Mouse (Mus musculus): ENCODE measurements around the gene Tmco4. TPM values are rescaled to one million over a fixed set of nuclear protein-coding genes. Genes with fewer than 3 reads are reported as not detected.

Tmco4 gene
- polyA plus RNA-seq, 1 experiment from 2014 or later = 5.4 TPM

Other genes with a start within 250 kb of the Tmco4 start
- 0.15 and 0.41 TPM in 2 replicates for gene Pla2g2c, start 248.1 kb upstream of the Tmco4 start, polyA plus RNA-seq (2016; fragmentation: Nextera tagmentation; extraction: Ambion mirVana)
- 0.95 and 1.3 TPM in 2 replicates for gene Ubxn10, start 235.7 kb upstream of the Tmco4 start, polyA plus RNA-seq (2016; fragmentation: Nextera tagmentation; extraction: Ambion mirVana)
- gene Pla2g2f, start 215.3 kb upstream of the Tmco4 start, polyA plus RNA-seq (2016; fragmentation: Nextera tagmentation; extraction: Ambion mirVana) = not detected in 2 replicates
- not detected in 2 replicates for gene Pla2g2d, start 197.2 kb upstream of the Tmco4 start, polyA plus RNA-seq (2016; fragmentation: Nextera tagmentation; extraction: Ambion mirVana)
- 2.5 and 2.6 TPM in 2 replicates for gene Pla2g5, start 109.4 kb upstream of the Tmco4 start, polyA plus RNA-seq (2016; fragmentation: Nextera tagmentation; extraction: Ambion mirVana)
- gene Gm13030, start 98.9 kb upstream of the Tmco4 start, polyA plus RNA-seq (2016; fragmentation: Nextera tagmentation; extraction: Ambion mirVana) = not detected in 2 replicates
- not detected in 2 replicates for gene Pla2g2e, start 94.9 kb upstream of the Tmco4 start, polyA plus RNA-seq (2016; fragmentation: Nextera tagmentation; extraction: Ambion mirVana)
- gene Otud3, start 58.9 kb upstream of the Tmco4 start, polyA plus RNA-seq (2016; fragmentation: Nextera tagmentation; extraction: Ambion mirVana) = 3.6 and 3.8 TPM in 2 replicates
- not detected in 2 replicates for gene Rnf186, start 5.8 kb upstream of the Tmco4 start, polyA plus RNA-seq (2016; fragmentation: Nextera tagmentation; extraction: Ambion mirVana)
- not detected in 2 replicates for gene Htr6, start 102.7 kb downstream of the Tmco4 start, polyA plus RNA-seq (2016; fragmentation: Nextera tagmentation; extraction: Ambion mirVana)
- gene Nbl1, start 120.1 kb downstream of the Tmco4 start, polyA plus RNA-seq (2016; fragmentation: Nextera tagmentation; extraction: Ambion mirVana) = 10.1 and 10.6 TPM in 2 replicates
- gene Minos1, start 158.2 kb downstream of the Tmco4 start, polyA plus RNA-seq (2016; fragmentation: Nextera tagmentation; extraction: Ambion mirVana) = 682 and 719 TPM in 2 replicates
- 395 and 402 TPM in 2 replicates for gene Capzb, start 220.0 kb downstream of the Tmco4 start, polyA plus RNA-seq (2016; fragmentation: Nextera tagmentation; extraction: Ambion mirVana)

Measured in heart, embryonic 12.5 days (tissue).